Mouse (Mus musculus) erythroid progenitor cell, adult 5-6 weeks (primary cell): ENCODE results near the gene Tshr. TPM values are rescaled to one million over a fixed set of nuclear protein-coding genes. Genes with fewer than 3 reads are reported as not detected.
"Not testable (repeated sequence)": the region's sequence is repeated elsewhere in the genome, so short reads cannot be mapped to it uniquely, and the experiment has no call there.

ENCODE experiments used
- ATAC-seq: replicated peaks from 2 replicates; pipeline ENCODE4 v1.8.0; 2016; ENCODE audit warnings: moderate number of reproducible peaks, mild to moderate bottlenecking, moderate TSS enrichment, inconsistent platforms; ENCODE audit not compliant: poor library complexity, low FRiP score, severe bottlenecking
- total RNA-seq, 2 experiments: library from RNA; stranded (forward) in 1 of 2; stranded (reverse) in 1 of 2; fragments of 150-400 nt in 1 of 2; fragments of 186-747, 209-891 nt in 1 of 2; gene quantifications; 2 replicates each; pipeline versions ENCODE4 v1.2.3 to v1.2.4; 2015 to 2017; ENCODE audit warnings: low replicate concordance in 2 of 2

Tshr gene
- total RNA-seq, 2 experiments from 2014 or later = not detected

DNA sequence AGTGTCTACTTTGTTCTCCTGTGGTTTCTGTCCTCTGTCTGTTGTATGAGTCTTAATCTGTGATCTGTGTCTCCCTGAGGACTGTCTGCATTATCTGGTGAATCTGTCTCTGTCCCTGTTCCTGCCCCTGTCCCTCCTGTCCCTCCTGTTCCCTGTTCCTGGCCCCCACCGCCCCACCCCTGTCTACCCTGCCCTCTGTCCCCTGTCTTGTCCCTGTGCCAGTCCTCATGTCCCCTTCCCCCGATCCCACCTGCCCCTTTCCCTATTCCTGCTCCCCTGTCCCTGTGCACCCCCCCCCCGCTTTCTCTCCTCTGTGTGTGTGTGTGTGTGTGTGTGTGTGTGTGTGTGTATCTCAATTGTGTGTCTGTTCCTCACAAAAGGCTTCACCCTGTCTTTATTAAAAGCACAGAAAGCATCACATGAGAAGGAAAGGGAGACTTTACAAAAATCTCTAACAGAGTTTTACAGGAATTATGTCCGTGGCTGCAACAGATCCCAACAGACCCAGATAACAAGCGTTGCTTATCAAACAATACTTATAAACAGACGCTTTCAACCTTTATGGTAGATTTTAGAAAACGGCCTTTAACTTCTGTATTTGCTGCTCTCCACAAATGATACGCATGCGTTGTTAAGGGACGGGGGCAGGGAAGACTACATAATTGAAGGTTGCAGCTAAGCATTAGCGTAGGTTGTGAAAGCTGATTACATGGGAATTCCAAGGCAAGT lies 111.3 kb downstream of the Tshr start:
- no peak for ATAC-seq

DNA sequence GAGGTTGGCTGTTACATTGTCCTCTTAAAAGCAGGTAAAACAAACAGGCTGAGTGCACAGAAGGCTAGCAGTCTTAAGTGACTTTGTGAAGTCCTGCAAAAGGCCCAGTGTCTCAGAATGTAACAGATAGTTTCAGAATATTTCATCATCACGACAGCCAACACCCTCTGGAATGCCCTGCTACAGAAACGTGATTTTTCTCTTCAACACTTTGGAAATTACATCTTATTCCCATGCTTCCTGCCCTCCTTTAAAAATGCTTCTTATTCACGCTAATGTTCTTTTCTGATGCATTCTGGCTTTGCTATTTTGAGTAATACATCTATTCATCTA lies 111.8 kb downstream of the Tshr start:
- ATAC-seq = no peak

GRCm38 (mm10) chr12:91500475-91500874 lies 116.1 kb downstream of the Tshr start:
- no peak for ATAC-seq

- no peak for ATAC-seq
These were observed 127.4 kb downstream of the Tshr start for GRCm38 (mm10) chr12:91511766-91512165.

- no peak for ATAC-seq
These were observed 129.6 kb downstream of the Tshr start for GRCm38 (mm10) chr12:91513980-91514379.

- ATAC-seq = no peak
These were observed 133.4 kb downstream of the Tshr start for GRCm38 (mm10) chr12:91517808-91518207.

DNA sequence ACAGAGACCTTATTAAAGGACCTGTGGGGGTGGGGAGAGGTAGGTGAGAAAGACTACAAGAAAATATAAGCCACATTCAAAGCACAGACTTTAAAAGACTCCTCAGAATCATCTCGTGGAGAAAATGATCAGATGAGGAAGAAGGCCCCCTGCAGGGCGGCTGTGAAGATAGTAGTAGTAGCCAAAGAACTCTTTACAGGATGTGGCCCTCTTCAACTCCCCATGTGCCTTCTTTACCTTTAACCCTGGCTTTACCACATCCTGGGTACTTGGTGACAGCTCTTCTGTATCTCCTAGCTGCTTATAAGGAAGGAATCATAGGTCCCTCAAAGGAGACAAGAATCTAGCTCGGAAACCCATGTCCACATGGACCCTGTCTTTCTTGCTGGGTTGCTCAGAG lies 139.3 kb downstream of the Tshr start:
- ATAC-seq = no peak

DNA sequence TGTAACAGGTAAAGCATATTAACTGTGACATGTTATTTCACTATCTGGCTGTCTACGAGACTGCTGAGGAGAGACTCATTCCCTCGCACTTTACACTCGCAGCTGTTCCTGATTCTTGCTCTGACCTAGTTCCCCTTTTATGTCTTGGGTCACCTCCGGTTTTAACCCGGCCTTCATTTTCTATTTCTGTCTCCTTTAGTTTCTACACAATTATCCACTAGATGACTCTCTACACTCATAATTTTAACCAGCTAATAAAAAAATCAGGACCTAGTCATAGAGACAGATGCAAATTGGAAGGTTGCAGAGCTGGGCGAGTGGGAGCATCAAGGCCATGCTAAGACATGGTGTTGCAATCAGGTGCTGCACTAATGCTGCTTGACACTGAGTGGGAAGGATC lies 150.2 kb downstream of the Tshr start:
- no peak for ATAC-seq

DNA sequence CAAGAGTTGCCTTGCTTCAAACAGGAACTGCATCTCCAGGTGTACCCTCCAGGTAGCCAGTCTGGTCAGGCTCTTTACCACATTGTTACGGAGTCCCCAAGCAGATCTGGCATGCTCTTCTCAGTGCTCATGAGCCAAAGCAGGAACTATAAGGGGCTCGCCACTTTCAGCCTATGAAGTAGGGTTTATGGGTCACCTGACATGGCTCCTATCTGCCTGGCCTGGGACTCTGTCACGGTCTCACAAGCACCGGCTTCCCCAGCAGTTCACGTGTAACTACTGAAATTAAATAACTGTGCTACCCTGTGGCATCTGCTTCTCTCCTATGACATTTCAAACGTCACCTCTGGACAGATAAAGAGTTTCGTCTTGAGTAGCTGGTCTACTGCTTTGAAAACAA lies 155.8 kb downstream of the Tshr start:
- no peak for ATAC-seq

GRCm38 (mm10) chr12:91549471-91549870 lies 165.1 kb downstream of the Tshr start:
- no peak for ATAC-seq

GRCm38 (mm10) chr12:91551773-91552526 lies 167.6 kb downstream of the Tshr start:
- peak; percentile 78; the same call in 1 of the 2 replicates for ATAC-seq

- not testable (repeated sequence) for ATAC-seq
These were observed 173.1 kb downstream of the Tshr start for GRCm38 (mm10) chr12:91557358-91558005.

DNA sequence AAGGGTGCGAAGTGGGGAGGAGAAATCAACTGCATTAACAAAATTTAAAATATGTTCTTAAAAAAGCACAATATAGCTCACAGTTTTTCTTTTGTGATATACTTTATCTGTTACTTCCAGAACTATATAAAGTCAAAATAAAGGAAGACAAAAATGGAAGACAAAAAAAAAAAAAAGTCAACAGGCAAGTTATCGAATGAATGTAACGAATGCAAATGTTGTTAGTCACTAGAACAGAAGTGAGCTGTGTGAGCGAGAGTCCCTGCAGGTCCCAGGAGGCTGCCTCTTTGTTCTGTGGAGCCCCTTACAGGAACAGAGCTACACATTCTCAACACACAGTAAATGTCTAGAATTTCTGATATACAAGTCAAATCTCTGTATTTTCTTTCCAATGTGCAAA lies 173.8 kb downstream of the Tshr start:
- not testable (repeated sequence) for ATAC-seq

DNA sequence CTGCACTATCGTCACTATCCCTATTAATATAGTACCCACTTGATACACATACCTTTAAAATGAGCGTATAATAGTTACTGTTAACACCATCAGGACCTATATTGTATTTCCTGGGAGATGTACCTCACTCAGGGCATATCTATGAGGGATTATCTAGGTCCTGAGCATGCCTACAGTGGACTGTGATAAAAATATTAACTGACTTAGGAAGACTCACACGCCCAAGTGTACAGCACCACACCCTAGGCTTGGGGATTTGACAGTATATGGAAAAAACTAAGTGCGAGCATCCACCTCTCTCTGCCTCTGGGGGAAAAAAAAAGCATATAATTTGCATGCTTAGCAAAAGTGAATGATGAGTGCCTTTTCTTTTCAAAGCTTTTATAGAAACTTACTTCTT lies 182.8 kb downstream of the Tshr start:
- peak; percentile 65 for ATAC-seq

DNA sequence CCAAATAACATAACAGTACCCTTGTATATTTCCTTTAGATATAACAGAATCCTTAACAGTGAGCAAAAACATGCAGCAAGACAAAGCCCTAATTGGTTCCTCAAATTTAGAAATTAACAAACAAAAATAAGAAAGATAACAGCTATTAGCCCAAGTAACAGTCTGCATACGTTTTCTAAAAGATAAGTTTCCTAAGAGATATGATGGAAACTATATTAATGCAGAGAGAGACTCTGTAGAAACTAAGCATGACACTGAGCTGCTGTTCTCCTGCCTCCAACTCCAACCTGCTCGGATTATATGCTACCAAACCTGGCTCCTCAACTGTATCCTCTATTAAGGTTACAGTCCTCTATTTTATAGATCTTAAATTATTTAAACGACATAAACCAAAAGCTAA lies 184.9 kb downstream of the Tshr start:
- ATAC-seq = no peak

DNA sequence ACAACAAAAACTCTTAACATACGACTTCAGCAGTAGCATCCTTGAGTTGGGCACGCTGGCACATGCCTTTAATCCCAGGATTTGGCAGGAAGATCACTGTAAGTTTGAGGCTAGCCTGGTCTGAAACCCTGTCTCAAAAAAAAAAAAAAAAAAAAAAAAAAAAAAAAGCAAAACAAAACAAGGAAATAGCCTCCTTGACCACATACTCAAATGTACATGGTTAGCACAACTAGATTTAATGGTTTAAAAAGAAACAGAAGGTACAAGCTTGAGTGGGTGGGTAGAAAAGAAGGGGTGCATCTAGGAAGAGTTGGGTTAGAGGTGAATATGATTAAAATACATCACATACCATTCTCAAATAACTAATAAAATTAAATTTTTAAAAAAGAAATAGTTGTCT lies 187.3 kb downstream of the Tshr start:
- ATAC-seq = no peak

DNA sequence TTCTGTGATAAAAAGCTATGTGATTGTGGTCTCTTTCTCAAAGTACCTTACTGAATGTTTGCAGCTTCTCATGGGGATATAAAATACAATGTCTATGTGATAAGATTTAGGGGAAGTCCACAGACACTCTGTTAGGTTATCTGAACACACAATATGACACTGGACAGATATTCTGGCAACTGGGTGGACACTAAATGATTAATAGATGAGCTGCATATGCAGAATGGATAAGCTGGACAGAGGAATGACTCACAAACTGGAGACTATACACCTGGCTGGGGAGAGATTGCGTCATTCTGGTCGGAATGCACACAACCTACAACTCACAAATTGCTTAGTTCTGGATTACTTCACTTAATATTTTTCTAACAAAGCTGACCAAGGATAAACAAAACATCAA lies 195.3 kb downstream of the Tshr start:
- no peak for ATAC-seq

GRCm38 (mm10) chr12:91581204-91582070 lies 197.1 kb downstream of the Tshr start:
- ATAC-seq = 0 out of 2 replicates have a peak, but pooled peaks have one; percentile 55

GRCm38 (mm10) chr12:91582362-91583002 lies 198.1 kb downstream of the Tshr start:
- ATAC-seq = peak; percentile 69

GRCm38 (mm10) chr12:91583409-91583808 lies 199.0 kb downstream of the Tshr start:
- no peak for ATAC-seq
